Comparison of ENCODE assay signal across 23 mouse cellular contexts in genomic region chr12:30606743-30607142, GRCm38 (mm10). TPM values are rescaled to one million over a fixed set of nuclear protein-coding genes. Genes with fewer than 3 reads are reported as not detected.
A peak's percentile ranks its signal among the peaks of the same experiment; 100 is the strongest.
DNase-seq lines count a peak whose midpoint lies in the region; ATAC-seq and TF ChIP-seq lines count a peak whose summit lies in the region.
"Had no signal": no experiment of that assay in that cellular context is flagged by ENCODE, and none has a peak within 500 bp of the region (broad histone marks: within the 10 kb centered on the region; RNA-seq: fewer than 3 reads in every experiment).

No protein-coding gene starts in this region.

- no peaks in the 10 kb centered on the region for H3K27me3 ChIP-seq in liver, adult 2 months (ENCODE audit: control insufficient read depth, insufficient read depth, low read length)
- H3K27me3 ChIP-seq: heart, embryonic 12.5 days; hindbrain, embryonic 12.5 days had no signal

- DNase-seq in liver, adult 2 months (ENCODE audit: extremely low read depth, low read depth, low spot score) = peak; percentile 9
- no peak for DNase-seq in liver
- DNase-seq in 416B (ENCODE audit: low read depth) = peak; percentile 76
- DNase-seq in CD4-positive, CD25-positive, alpha-beta regulatory T cell, adult 2 months (ENCODE audit: low read depth, low spot score) = peak; percentile 18
- no peak for DNase-seq in kidney, adult 18-20 months
- no peak for DNase-seq in cerebellum, postnatal 25 days
- DNase-seq: adrenal gland, postnatal 25 days; cerebellum, adult 11 months; cerebellum, adult 9-11 months; gastrocnemius, postnatal 36 days; heart, postnatal 10 days; kidney, adult 11 months; kidney, postnatal 4 days; thymus, adult 2 months; thymus, postnatal 4 days had no signal

- no peak for TF ChIP-seq CTCF in liver, adult 2 months (IDR thresholded peaks at IDR 0.05; ENCODE audit: low read depth, low read length)

- ATAC-seq in inflammation-experienced regulatory T-cells, adult 6 months = peak; percentile 48
- ATAC-seq: midbrain, embryonic 16.5 days had no signal

- H3K79me2 ChIP-seq in liver, adult 2 months (ENCODE audit: control insufficient read depth, insufficient read depth, low read length) = no peaks in the 10 kb centered on the region

- H3K9ac ChIP-seq in liver, adult 2 months (ENCODE audit: low read depth, low read length) = no peak overlapping the region
- H3K9ac ChIP-seq: heart, embryonic 12.5 days; hindbrain, embryonic 12.5 days had no signal

- TF ChIP-seq POLR2A in liver, adult 2 months (IDR thresholded peaks at IDR 0.05; ENCODE audit: extremely low read depth, insufficient read depth, low read length) = no peak

- H3K36me3 ChIP-seq in liver, adult 2 months (ENCODE audit: control insufficient read depth, insufficient read depth, low read length) = no peaks in the 10 kb centered on the region
- H3K36me3 ChIP-seq: forebrain, embryonic 10.5 days; heart, embryonic 12.5 days; hindbrain, embryonic 12.5 days; limb, embryonic 10.5 days; midbrain, embryonic 10.5 days had no signal

- WGBS in liver, adult 2 months = 69% methylated on average over 8 of the region's 8 CpGs

- H3K4me3 ChIP-seq in liver, adult 2 months (ENCODE audit: insufficient read depth, low read depth, low read length) = no peak overlapping the region
- H3K4me3 ChIP-seq: forebrain, embryonic 10.5 days; heart, embryonic 12.5 days; hindbrain, embryonic 12.5 days; limb, embryonic 10.5 days; midbrain, embryonic 10.5 days; myocyte had no signal

- no peaks in the 10 kb centered on the region for H3K4me1 ChIP-seq in liver, adult 2 months (ENCODE audit: control insufficient read depth, insufficient read depth, low read length)
- H3K4me1 ChIP-seq: heart, embryonic 12.5 days had no signal

- H3K27ac ChIP-seq in liver, adult 2 months (replicated peaks; ENCODE audit: insufficient read depth, low read depth, low read length) = no peak overlapping the region
- H3K27ac ChIP-seq: forebrain, embryonic 10.5 days; hindbrain, embryonic 12.5 days; limb, embryonic 10.5 days; midbrain, embryonic 10.5 days had no signal

RNA-seq across cellular contexts. Expression of gene Tmem18, which starts 22.5 kb away (rescaled TPM):
- 7.9 and 9.0 TPM in 2 replicates for total RNA-seq in liver, adult 2 months (2014; rRNA removed)
- polyA plus RNA-seq in liver, adult 2 months (2012; rRNA removed) = 8.7 and 9.3 TPM in 2 replicates
- 10 to 100 TPM; 16.8 to 22.4 (median 17.9) TPM for polyA plus RNA-seq in inflammation-experienced regulatory T-cells, adult 6 months (2017; shearing (Covaris generic))

Comparison
In these comparisons a context has a peak if more than half of its experiments do, and no peak if none do; other contexts are left out.
1. DNase-seq: peak in liver, adult 2 months (single experiment), 416B (single experiment) and CD4-positive, CD25-positive, alpha-beta regulatory T cell, adult 2 months (single experiment); none in liver (single experiment), kidney, adult 18-20 months (single experiment) and cerebellum, postnatal 25 days (0 of 2).